Mouse (Mus musculus): ENCODE results near the gene Slc16a13. TPM values are rescaled to one million over a fixed set of nuclear protein-coding genes. Genes with fewer than 3 reads are reported as not detected.
A peak's percentile ranks its signal among the peaks of the same experiment; 100 is the strongest.

Slc16a13 gene
- total RNA-seq, 2 experiments from 2014 or later = 6.2 to 10.9 TPM

DNA sequence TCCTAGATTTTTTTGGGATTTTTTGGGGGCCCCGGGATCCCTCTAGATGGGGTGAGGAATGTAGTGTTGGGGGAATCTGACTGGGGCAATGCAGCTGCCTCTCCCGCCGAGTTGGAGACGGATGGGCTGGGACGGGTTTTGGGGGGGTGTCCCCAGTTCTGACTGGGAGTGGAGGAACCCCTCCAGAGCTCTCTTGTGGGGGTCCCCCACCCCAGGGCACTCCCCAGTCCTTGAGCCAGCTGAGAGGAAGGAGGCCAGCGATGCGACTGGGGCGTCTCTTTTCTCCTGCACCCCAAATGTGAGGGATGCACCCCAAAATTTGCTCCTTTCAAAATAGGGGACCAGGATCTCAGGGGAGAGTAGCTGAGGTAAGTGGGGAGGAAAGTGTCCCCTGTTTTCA lies 12.2 kb upstream of the Slc16a13 start:
- DNase-seq (ENCODE audit: low spot score in 2 of 2) = no peak

DNA sequence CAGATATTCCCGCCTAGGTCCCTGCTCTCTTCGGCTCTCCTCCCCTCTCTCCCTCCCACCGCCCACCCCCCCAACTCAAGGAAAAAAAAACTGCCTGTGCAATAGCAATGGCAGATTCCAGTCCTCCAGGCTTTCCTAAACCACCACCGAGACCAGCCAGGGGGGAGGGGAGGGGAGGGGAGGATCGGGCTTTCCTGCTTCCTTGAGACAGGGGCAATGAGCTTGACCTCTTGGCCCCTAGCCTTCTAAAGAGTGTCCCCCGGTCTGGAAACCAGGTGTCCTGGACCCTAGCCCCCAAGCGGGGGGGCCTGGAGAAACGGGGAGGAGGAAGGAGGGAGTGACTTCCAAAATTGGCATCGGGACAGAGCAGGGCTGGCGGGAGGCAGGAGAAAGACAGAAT lies 11.7 kb upstream of the Slc16a13 start:
- peak in 1 of 2 experiments; percentile 50 for DNase-seq (ENCODE audit: low spot score in 2 of 2)

DNA sequence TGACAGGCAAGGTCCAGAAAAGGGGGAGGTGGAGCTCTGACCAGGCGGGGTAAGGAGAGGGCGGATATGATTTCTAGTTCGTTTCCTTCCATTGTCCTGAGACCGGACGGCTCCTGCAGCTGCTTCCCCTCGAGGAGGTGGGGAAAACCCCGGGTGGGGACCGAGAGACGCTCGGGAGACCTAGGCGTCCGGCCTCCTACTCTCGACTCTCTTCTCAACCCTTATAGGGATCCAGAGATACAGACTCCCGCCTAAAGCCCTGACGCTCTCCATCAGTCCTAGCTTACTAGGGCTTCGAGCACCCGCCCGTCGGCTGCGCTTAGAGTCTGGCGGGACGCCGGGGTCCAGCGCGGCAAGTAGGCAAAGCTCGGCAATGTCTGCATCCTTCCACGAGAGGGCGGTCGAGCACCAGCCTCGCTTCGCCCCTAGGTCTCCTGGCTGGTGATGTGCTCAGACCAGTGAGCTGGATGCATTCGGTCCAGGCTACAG lies 9.4 kb upstream of the Slc16a13 start:
- DNase-seq (ENCODE audit: low spot score in 2 of 2) = peak; percentile 64

DNA sequence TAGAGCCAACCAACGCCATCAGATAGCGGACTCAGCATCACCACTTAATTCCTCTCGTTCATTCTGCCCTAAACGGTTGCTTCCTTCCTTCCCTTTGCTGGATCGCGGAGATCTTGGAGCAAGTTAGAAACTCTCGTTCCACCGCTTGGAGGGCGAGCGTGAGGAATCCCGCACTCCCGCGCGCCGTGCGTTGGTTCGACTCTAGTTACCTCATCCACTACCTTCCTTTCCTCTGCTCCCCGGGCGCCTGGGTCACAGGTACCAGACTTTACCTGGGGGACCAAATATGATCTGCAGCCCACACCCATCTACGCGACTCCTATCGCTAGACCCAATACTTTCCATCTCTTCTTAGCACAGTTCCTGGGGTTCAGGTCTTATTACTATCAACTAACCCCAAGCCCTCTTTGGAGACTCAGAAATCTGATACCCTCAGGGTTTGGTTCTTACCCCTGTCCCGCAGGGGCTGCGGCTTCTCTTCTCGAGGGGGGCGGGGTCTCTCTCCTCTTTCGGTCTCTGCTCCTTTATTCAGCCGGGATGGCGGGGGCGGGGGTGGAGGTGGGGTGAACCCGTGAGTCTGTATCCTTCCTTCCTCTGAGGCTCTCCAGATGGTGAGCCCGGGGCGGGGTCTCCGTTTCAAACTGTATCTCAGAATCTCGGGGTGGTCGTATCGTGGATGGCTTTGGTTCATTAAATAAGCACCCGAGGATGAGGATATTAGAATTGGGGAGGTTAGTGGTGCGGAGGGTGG lies 8.6 kb upstream of the Slc16a13 start, which contains the start of gene Bcl6b:
Gene Bcl6b (minus strand): TSS at position 539 of the 751 bp plus-strand sequence.
- no peak for DNase-seq (ENCODE audit: low spot score in 2 of 2)

DNA sequence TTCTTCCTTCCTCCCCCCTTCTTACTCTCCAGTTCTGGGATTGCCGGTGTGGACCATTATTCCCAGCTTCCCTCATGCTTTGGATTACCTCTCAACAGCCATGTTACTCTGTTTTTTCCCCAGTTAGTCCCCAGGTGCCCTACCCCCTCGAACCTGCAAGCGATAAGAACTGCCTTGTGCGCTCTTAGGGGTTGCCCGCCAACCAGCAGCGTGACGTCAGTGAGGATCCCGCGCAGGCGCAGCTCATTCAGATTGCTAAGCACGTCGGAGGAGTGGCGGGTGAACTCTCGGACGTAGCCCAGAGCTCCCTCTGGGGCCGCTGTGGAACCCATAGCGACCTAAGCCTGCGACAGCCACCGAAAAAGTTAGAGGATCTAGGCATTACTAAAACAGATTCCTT lies 8.0 kb upstream of the Slc16a13 start:
- DNase-seq (ENCODE audit: low spot score in 2 of 2) = peak; percentile 55 to 59

DNA sequence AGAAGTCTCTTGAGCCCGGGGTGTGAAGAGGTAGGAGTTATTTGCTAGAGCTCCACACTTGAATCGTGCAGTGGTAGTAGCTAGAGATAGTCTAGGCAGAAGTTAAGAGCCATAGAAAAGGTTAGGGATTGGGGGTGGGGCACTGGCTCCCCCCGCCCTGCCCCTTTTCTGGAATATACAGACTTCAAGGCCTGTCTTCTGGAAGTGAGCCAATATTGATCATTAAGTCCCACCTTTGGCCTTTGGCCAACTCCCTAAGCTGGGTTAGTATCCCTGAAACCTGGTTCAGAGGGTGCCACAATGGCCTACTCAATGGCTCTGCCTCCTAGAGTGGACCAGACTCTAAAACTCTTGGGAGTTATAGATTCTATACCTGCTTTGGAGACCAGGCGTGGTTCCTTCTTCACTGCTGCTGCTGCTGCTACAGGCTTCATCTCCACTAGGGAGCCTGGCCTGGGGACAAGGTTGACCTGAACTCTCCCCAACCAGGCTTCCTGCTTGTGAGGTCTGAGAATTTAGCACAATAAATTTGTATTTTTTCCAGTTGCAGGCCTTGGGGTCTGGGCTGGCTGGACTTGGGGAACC lies 6.9 kb upstream of the Slc16a13 start:
- no peak for DNase-seq (ENCODE audit: low spot score in 2 of 2)

DNA sequence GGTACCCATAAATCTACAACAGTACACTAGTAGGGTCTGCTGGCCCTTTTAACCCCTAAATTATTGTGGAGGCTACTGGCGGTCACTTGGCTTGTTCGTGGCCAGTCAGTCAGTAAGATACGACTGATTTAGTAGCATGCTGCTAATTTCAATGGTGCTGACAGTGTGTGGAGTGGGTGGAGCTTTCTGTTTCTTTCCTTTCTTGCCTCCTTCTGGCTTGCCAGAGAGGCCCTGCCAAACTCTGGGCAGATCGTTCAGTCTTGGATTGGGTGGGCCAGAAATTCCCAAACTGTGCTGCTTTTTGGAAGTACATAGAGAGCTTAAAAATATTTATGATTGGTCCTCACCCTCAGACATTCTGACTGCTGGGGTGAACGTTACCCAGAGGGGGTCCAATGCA lies 6.3 kb upstream of the Slc16a13 start:
- no peak for DNase-seq (ENCODE audit: low spot score in 2 of 2)

DNA sequence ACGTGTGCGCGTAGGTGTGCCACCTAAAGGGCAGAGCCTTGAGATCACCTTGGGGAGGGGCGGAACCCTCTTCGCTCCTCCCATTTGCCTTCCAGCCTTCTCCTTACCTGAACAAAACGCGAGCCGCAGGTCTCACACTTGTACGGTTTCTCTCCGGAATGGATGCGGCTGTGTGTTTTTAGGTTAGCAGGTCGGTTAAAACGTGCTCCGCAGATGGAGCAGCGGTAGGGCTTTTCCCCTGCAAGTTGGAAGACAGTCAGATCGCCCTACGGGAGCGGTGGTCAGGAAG lies 5.7 kb upstream of the Slc16a13 start:
- no peak for DNase-seq (ENCODE audit: low spot score in 2 of 2)

DNA sequence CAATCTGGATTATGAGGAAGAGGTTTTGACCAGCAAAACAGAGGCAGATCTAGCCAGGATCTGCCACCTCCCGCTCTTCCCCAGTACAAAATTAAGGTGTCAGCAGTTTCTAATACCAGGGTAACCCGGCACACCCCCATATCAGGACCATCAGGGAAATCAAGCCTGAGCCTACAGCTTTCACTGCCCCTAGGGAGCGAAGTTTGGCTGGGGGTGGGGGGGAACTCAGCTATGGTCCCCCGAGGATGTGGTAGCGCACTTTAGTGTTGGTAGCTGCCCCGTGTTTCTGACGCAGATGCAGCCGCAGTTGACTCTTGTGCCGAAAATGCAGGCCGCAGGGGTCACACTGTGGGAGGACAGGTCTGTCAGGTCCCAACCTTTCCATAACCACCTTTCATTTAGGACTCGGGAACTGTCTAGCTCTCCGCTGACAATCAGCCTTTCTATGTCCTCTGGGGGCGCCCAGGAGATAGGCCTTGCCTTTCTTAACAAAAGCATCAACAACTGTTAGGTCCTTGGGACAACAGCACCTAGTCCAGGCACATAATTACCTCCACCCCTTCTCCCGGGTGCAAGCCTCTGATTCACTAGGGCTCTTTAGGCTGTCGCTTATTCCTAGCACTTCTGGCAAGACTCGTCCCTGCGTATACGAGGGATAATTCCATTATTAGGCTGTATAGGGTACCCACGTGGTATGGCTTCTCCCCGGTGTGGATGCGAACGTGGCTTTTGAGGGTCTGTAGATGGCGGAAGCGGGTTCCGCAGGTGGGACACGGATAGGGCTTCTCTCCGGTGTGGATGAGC lies 5.1 kb upstream of the Slc16a13 start:
- no peak for DNase-seq (ENCODE audit: low spot score in 2 of 2)

DNA sequence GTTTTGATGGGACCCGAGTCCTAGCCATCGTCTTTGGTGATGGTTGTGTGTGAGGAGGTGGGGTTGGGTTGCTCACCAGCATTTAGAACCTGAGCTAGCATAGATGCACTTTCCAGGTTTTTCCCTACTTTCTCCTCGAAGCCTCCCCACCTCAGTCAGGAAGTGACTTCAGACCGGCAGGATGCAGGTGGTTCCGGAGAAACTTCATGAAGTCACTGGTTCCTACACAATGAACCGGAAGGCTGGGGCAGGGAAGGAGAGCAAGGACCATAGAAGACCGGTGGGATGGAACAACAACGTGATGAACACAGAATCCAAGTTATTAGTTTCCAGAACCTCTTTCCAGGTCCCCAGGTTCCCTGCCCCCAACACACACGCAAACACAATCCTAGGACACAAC lies 2.9 kb upstream of the Slc16a13 start:
- no peak for DNase-seq (ENCODE audit: low spot score in 2 of 2)

DNA sequence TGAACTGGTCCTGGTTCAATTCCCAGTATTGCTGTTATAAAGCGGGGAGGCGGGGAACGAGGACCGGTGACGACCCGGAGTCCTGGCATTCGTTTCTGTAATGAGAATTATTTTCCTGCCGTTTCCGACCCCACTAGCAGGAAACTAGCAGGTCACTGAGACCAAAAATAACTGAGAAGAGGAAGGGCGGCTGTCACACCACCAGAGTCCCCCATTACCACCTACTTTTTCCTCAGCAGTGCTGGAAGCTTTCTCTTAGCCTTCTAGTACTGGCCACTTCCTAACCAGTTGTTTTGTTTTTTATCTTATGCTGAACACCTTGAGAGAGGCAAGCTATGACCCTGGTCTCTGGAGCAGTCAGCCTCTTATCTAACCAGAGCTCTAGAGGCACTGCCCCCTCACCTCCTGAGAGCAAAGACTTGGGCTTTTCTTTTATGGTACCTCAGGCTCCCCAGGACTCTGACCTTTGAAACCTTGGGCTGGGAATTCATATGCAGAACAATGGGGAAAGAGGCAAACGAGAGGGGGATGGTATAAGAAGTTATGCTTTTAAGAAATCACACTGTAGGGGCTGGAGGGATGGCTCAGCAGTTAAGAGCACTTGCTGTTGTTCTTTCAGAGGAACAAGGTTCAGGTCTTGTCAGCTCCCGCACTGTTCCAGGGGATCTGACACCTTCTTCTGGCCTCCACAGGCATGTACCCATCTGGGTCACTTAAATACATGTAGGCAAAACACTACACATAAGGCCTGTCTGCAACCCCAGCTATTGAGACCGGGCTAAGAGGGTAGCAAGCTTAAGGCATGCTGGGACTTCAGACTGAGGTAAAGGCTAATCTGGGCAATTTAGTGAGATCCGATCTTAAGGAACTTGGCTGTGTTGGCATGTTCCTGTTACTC lies 988 bp upstream of the Slc16a13 start:
- DNase-seq (ENCODE audit: low spot score in 2 of 2) = no peak

DNA sequence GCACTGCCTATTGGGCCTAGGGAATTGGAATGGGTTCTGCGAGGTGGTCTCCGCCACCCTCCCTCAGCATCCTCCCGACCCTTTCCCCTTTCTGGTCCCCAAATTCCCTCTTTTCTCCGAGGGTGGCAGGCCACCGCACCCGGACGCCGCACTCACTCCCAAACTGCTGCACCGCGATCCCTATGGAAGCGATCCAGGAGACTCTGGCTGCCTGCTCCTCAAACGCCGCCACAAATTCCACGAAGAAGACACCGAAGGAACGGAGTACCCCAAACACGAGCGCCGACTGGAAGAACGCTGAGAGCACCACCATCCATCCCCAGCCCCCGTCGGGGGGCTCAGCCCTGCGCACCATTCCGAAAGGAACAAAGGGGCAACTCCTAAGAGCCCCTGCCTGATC lies 541 bp downstream of the Slc16a13 start:
- DNase-seq (ENCODE audit: low spot score in 2 of 2) = no peak

DNA sequence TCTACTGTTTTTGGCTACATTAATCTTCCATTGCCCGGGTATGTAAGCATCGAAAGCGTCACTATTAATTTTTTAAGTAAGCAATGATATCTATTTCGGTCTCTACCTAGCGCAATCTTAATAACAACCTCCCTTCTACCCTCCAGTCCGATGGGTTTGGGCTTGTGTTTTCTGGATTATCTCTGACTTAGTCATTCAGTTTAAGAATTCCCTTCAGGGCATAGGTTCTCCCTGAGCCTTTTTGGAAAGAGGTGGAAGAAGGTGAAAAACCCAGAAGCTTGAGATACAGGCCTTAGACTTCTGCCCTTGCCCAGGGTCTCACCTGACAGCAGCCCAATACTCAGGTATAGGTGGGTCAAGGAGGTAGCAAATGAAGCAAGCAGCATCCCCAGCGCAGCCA lies 991 bp downstream of the Slc16a13 start:
- DNase-seq (ENCODE audit: low spot score in 2 of 2) = no peak

DNA sequence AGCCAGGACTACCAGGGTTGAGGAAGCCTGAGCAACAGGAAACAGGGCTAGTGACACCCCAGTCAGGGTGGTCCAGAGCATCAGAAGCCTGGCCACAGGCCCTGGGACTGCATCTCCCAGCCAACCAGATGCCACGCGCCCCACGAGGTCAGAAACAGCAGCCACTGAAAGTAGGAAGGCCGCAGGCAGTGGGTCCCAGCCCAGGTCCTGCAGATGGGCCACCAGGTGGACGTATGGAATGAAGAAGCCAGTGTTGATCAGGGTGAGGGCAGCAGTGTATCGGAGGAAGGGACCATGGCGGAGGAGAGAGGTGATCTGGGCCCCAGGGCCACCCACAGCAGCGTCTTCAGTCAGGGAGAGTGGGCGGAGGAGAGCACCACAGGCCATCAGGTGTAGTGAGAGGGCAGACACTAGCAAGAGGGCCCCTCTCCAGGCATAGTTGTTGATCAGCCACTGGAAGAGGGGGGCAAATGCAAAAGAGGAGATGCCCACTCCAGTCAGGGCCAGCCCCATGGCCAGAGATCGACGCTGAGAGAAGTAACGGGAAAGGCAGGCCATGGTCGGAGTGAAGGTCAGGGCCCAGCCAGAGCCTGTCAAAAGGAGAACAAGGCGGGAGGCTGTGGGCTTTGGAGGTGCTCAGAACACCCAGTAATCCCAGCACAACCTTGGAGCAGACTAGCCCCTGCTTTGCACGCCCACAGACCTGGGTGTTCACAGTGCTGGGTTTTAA lies 2.0 kb downstream of the Slc16a13 start:
- DNase-seq (ENCODE audit: low spot score in 2 of 2) = no peak

DNA sequence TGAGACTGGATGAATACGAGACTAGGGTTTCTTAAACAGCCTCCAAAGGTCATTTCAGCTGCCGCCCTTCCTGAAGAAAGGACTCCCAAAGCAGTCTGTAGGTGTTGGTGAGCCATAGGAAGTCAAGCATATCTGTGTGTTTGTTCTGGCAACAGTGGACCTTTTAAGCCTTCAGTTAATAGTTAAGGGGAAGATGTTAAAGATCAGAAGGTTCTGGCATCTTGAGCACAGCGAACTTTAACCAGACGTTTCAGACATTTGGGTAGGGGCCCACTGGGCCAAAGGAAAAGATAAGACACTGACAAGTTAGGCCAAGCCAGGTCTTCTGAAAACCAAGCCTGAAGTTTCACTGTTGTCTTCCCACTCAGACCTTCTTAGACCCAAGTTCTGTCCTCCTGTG lies 2.8 kb downstream of the Slc16a13 start:
- DNase-seq (ENCODE audit: low spot score in 2 of 2) = no peak

DNA sequence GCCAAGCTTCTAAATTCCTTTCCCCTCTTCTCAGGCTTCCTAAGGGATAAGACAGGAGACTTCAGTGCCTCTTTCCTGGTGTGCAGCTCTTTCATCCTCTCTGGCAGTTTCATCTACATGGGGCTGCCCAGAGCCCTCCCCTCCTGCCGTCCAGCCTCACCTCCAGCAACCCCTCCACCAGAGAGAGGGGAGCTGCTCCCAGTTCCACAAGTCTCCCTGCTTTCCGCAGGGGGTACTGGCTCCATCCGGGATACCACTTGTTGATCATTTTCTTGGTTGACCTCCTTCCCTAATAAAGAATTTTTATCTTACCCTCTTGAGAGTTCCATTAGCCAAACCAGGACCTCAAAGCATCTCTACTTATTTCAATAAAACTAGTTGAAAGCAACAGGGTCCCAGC lies 4.8 kb downstream of the Slc16a13 start:
- DNase-seq (ENCODE audit: low spot score in 2 of 2) = no peak

DNA sequence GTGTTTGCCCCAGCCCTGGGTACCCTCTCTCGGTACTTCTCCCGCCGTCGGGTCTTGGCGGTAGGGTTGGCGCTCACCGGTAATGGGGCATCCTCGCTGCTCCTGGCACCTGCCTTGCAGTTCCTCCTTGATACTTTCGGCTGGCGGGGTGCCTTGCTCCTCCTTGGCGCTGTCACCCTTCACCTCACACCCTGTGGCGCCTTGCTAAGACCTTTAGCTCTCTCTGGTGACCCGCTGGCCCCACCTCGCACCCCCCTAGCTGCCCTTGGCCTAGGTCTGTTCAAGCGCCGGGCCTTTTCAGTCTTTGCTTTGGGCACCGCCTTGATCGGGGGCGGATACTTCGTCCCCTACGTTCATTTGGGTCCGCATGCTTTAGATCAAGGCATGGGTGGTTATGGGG lies 5.6 kb downstream of the Slc16a13 start:
- no peak for DNase-seq (ENCODE audit: low spot score in 2 of 2)

DNA sequence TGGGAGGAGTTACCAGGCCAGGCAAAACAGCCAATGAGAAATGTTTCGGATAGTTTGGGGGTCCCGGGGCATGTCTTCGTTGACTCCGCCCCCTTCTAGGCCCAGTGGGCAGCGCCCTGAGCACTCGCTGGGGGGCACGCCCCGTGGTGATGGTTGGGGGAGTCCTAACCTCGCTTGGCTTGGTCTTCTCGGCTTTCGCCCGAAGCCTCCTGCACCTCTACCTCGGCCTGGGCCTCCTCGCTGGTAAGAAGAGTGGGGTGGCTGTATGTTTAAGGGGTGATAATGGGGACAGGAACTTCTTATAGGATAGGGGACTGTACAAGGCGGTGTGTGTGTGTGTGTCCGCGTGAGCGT lies 6.0 kb downstream of the Slc16a13 start:
- DNase-seq (ENCODE audit: low spot score in 2 of 2) = no peak

DNA sequence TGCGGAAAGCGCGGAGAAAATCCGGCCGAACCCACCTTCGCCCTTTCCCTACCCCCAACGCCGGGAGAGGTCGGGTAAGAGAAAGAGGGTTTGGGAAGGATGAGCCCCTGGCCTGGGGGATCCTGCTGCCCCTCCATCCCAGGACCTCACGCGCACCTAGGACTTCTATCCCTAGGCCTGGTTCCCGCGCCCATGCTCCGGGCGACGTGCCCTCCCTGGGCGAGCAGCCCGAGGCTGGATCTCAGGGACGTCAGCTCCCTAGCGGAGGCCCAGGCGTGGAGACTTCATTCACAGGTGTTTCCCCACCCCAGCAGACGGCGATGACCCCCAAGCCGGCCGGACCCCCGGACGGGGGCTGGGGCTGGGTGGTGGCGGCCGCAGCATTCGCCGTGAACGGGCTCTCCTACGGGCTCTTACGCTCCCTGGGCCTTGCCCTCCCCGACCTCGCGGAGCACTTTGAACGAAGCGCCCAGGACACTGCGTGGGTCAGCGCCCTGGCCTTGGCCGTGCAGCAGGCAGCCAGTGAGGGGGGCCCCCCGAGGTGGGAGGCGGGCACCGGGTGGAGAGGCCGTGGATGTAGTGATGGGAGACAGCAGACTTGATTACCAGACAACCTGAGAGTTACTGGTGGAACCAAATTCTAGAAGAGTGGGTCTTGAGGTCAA lies 6.5 kb downstream of the Slc16a13 start:
- no peak for DNase-seq (ENCODE audit: low spot score in 2 of 2)

DNA sequence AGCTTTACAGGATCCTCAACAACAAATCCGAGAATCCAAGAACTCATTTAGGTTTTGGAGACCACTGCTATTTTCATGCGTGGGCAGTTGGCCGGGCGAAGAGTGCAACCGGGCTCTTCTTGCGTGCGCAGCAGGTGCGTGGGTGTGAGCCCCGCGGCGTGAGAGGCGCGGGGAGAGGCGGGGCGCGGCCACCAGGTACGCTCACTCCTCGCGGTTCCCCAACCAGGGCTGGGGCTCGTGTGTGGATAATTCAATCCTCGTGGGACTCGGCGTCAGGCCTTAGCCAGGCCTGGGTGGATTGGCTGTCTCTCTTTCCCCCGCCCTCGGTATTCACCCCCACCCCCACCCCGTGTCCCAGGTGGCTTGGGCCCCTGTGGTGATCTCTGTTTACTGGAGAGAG lies 7.1 kb downstream of the Slc16a13 start:
- DNase-seq (ENCODE audit: low spot score in 2 of 2) = no peak

Measured in adrenal gland, postnatal 4 days (tissue).